Mouse (Mus musculus) lung, adult 2 months (tissue): ENCODE data around the gene Antxrl. TPM values are rescaled to one million over a fixed set of nuclear protein-coding genes. Genes with fewer than 3 reads are reported as not detected.

Source experiments
- DNase-seq: peaks from one replicate; pipeline ENCODE4 v3.0.0; 2022
- H3K4me1 ChIP-seq: fragments of 200-500 bp; 2 replicates; pipeline ENCODE4 v1.6.1; 2011; ENCODE audit warnings: low read length; ENCODE audit not compliant: control insufficient read depth, insufficient read depth
- H3K4me3 ChIP-seq: fragments of 200-500 bp; replicated peaks from 2 replicates; pipeline ENCODE3; 2011; ENCODE audit warnings: low read depth, mild to moderate bottlenecking, control low read depth, low read length; ENCODE audit errors: extremely low read depth
- CTCF ChIP-seq: fragments of 200-500 bp; IDR thresholded peaks from 2 replicates; pipeline ENCODE4 v1.5.1; 2011; ENCODE audit warnings: mild to moderate bottlenecking, low read length, control low read depth; ENCODE audit not compliant: insufficient read depth
- POLR2A ChIP-seq: fragments of 200-500 bp; IDR thresholded peaks from 2 replicates; pipeline ENCODE4 v1.6.1; 2011; ENCODE audit warnings: low read depth, mild to moderate bottlenecking, control low read depth, low read length, borderline replicate concordance; ENCODE audit errors: extremely low read depth
- WGBS: fragments of 180-500 bp; shearing (Covaris S2); methylation state at CpG from one replicate; pipeline ENCODE4 v1.1.7; 2018; 5-methylcytosine and 5-hydroxymethylcytosine counted together
- polyA plus RNA-seq: library from polyadenylated mRNA; depleted of rRNA; stranded (reverse); fragments of >200 nt; gene quantifications from 2 replicates; pipeline ENCODE4 v1.2.3, GENCODE M21; 2012; rRNA removed

Gene Antxrl
- polyA plus RNA-seq, 1 experiment: not detected

- H3K4me1 ChIP-seq: no peaks in the 10 kb centered on the region
- 92% methylated on average over 3 of the region's 3 CpGs for WGBS
- no peak for DNase-seq
- no peak for TF ChIP-seq POLR2A
- TF ChIP-seq CTCF: no peak
- no peak overlapping the region for H3K4me3 ChIP-seq
Observed at GRCm38 (mm10) chr14:34120923-34121351, 68.4 kb downstream of the Antxrl start.

GRCm38 (mm10) chr14:34121691-34122090 lies 69.2 kb downstream of the Antxrl start:
- no peak for TF ChIP-seq CTCF
- no peak for TF ChIP-seq POLR2A
- no peak overlapping the region for H3K4me3 ChIP-seq
- 93% methylated on average over 4 of the region's 4 CpGs for WGBS
- no peaks in the 10 kb centered on the region for H3K4me1 ChIP-seq
- no peak for DNase-seq

Other genes with a start within 250 kb of the Antxrl start
- 14.3 and 15.1 TPM in 2 replicates for gene Gdf10, start 129.1 kb upstream of the Antxrl start, polyA plus RNA-seq
- gene Gdf2, start 111.7 kb upstream of the Antxrl start, polyA plus RNA-seq: 0.25 and 0.45 TPM in 2 replicates
- not detected in 2 replicates for gene Rbp3, start 98.7 kb upstream of the Antxrl start, polyA plus RNA-seq
- not detected in 2 replicates for gene Zfp488, start 73.9 kb upstream of the Antxrl start, polyA plus RNA-seq
- gene Gm30083, start 37.5 kb upstream of the Antxrl start, polyA plus RNA-seq: not detected in 2 replicates
- not detected in 2 replicates for gene Gm5460, start 35.9 kb upstream of the Antxrl start, polyA plus RNA-seq
- gene Anxa8, start 33.3 kb downstream of the Antxrl start, polyA plus RNA-seq: 13.1 and 21.8 TPM in 2 replicates
- gene A630023A22Rik, start 50.0 kb downstream of the Antxrl start, polyA plus RNA-seq: not detected in 2 replicates
- 0.14 TPM in 2 replicates for gene Npy4r, start 99.8 kb downstream of the Antxrl start, polyA plus RNA-seq
- 0.15 and 0.59 TPM in 2 replicates for gene Gprin2, start 148.9 kb downstream of the Antxrl start, polyA plus RNA-seq
- gene Syt15, start 166.9 kb downstream of the Antxrl start, polyA plus RNA-seq: 10.3 and 12.2 TPM in 2 replicates